Mouse (Mus musculus) layer of hippocampus, adult 18-20 months (tissue): ENCODE results near the gene Fgl2. TPM values are rescaled to one million over a fixed set of nuclear protein-coding genes. Genes with fewer than 3 reads are reported as not detected.
A peak's percentile ranks its signal among the peaks of the same experiment; 100 is the strongest.
"Not testable (repeated sequence)": the region's sequence is repeated elsewhere in the genome, so short reads cannot be mapped to it uniquely, and the experiment has no call there.

Experiments used
- DNase-seq, 2 experiments: peaks; one replicate each; pipeline ENCODE4 v3.0.0; 2022; ENCODE audit warnings: low spot score in 2 of 2
- long read RNA-seq: library from polyadenylated mRNA; stranded (forward); transcript quantifications from one replicate; pipeline ENCODE4 v2.0.0, GENCODE M21; 2021
- total RNA-seq, 2 experiments: library from RNA; stranded (reverse); gene quantifications; 2 replicates each; pipeline ENCODE4 v1.2.3; 2021

The Fgl2 gene
- total RNA-seq, result 1 to 10 TPM; 1.9 to 2.0 TPM
- long read RNA-seq, partial matches to known transcripts, result 1 of 3 reads
- long read RNA-seq, other reads (novel, unspliced or antisense), result 0 of 3 reads

GRCm38 (mm10) chr5:21372493-21373179 lies at the start of gene Fgl2:
Fgl2 (plus strand) TSS chr5:21372642.
- peak in 1 of 2 experiments; percentile 27 for DNase-seq

DNA sequence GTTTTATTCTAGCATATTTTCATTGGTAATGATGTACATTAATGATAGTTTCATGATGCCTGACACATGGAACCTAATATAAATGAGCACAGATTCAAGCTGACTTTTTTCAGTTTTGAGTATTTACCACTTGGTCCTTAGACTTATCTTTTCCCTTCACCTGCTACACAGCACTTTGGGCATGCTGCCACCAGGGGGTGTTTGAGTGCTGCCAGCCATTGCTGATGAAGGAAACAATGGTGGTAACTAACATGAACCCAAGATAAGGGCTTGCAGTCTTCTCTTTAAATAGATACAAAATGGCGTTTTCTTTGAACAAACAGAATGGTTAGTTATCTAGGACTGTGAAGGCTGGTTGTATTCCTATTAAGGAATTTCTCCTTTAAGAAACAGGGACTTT lies 45.9 kb upstream of the Fgl2 start:
- DNase-seq, result peak in 1 of 2 experiments; percentile 41

- DNase-seq, result no peak
Observed at GRCm38 (mm10) chr5:21328560-21328959, 43.9 kb upstream of the Fgl2 start.

GRCm38 (mm10) chr5:21329672-21330665 lies 42.5 kb upstream of the Fgl2 start:
- no peak for DNase-seq

DNA sequence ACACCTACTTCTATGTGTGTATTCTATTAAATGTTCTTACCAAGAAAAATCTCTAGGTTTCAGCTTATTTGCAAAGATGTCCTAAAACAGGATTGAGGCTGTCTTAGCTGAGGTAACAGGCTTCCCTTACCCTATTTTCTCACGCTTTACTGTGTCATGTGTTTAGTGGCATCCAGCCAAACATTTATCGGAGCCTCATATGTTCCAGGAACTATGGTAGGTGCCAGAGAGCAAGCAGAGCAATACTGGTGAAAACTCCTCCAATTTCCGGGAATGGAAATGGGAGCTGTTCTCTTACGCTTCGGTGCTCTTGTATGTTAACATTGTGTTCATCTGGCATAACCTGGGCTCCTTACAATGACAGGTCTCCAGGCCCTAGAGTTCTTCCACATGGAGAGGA lies 40.8 kb upstream of the Fgl2 start:
- no peak for DNase-seq

- no peak for DNase-seq
Observed at GRCm38 (mm10) chr5:21332119-21332518, 40.3 kb upstream of the Fgl2 start.

- DNase-seq, result not testable (repeated sequence)
Observed at GRCm38 (mm10) chr5:21342265-21342664, 30.2 kb upstream of the Fgl2 start.

- DNase-seq, result no peak
Observed at GRCm38 (mm10) chr5:21348366-21348765, 24.1 kb upstream of the Fgl2 start.

DNA sequence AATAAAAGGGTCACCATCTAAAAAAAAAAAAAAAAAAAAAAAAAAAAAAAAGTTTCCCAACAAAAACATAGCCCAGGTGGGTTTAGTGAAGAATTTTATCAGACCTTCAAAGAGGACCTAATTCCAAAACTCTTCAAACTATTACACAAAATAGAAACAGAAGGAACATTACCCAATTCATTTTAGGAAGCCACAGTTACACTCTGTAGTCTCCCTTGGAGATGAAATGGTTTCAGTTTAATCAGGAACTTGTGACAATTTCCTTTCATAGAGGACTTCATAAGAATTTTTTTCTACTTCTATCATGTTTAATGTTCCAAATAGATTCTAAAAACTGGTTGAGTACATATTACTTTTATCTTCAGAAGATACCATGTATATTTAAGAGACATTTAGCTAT lies 20.8 kb upstream of the Fgl2 start:
- DNase-seq, result no peak

DNA sequence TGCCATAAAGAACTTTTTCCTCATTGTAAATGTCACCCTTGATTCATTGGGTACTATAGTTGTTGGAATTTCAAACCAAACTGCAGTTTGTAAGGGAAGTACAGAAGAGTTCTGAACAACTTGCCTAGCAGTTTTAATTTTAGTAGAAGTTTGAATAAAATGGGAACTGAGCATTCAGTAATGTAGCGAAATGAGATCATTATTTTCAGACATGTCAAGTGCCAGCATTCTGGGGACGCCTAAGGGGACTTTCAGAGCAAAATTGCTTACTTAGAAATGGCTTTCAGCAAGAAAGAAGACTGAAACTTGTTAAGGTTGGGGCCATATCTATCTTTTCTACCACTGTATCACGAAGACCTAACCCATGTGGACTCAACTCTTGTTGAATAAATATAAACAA lies 13.8 kb upstream of the Fgl2 start:
- DNase-seq, result no peak

GRCm38 (mm10) chr5:21363343-21363742 lies 9.1 kb upstream of the Fgl2 start:
- DNase-seq, result no peak

DNA sequence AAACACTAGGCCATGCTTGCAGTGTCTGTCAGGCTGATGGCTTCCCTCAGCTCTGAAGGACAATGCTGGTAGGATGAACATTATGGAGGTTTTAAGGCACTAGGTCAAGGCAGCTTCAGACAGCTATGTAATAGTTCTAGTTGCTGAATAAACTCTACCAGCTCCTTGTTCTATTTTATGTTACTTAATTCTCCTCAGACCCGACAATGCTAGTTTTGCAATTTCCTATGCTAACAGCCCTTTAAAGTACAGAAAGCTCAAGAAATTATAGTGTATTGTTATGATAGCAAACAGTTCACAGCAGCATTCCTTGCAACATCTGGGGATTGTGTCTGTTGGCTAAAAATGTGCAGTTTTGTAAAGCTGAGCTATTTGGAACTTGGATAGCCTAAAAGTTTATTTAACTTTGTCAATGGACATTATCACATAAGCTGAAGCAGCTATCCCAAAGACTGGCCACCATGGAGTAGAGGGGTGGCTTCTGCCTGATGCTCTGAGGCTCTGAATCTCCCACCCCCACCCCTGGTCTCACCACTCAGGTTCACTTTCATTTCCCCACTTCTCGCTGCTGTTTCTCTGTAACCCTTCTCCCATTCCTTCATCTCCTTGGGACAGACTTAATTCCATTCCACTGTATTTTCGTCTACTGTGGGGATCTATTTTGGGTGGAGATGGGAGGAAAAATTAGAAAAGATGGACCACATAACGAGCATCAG lies 5.9 kb upstream of the Fgl2 start:
- no peak for DNase-seq

- DNase-seq, result no peak
Observed at GRCm38 (mm10) chr5:21367514-21367913, 4.9 kb upstream of the Fgl2 start.

DNA sequence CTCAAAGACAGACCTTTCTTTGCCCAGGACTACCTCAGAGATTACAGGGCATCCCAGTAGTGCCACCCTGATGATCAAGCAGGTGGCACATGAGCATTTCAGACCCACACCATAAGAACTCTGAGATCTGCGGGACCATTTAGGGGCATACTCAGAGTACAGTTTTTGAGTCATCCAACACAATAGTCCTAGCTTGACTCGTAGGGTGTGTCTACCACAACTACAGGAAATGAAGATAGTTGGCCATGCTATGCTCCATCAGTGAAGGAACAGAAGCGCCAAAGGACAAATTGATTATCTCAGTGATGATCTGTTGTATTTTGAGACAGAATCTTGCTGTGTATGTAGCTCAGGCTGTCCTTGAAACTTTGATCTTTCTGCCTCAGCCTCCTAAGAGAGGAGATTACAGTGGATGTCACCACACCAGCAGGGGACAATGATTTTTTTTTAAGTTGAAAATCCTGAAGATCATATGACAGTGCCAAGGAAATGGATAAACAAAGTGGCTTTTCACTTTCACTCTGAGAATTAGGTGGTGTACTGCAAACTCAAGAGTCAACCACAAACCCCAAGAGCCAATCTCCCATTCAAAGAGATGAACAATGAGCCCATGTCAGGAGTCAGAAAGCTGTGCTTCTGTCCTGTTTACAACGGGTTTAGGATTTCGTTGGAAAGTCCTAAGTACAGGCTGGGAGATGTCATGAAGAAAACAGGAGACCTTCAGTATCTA lies 2.1 kb upstream of the Fgl2 start:
- no peak for DNase-seq

- no peak for DNase-seq
Observed at GRCm38 (mm10) chr5:21371920-21372319, 522 bp upstream of the Fgl2 start.

DNA sequence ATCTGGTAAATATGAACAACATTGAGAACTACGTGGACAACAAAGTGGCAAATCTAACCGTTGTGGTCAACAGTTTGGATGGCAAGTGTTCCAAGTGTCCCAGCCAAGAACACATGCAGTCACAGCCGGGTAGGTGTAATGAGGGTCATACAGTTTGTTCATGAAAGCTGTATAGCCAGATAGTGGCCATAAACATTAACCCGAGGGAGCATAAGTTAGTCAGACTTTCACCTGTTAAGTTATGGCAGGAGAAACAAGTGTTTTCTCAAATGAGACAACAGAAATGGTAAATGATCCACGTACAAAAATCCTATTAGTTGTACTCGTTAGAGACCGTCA lies 707 bp downstream of the Fgl2 start:
- no peak for DNase-seq

DNA sequence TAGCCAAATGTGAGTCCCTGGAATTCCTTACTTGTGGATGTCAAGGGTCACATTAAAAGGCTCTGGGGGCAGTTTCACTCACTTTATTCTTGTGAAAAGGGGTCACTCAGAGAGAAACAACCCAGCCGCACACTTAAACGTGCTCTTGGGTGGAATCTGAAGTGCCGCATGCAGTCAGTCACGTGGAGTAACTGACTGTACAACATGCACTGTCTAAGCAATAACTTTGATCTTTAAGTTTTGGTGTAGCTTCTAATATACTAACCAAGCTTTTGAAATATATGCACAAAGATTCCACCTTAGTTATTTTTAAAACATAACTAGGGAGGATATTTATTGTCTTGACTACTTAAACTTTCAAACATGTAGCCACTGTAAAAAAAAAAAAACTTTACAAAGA lies 4.5 kb downstream of the Fgl2 start:
- DNase-seq, result no peak

- no peak for DNase-seq
Observed at GRCm38 (mm10) chr5:21378397-21378796, 6.0 kb downstream of the Fgl2 start.

DNA sequence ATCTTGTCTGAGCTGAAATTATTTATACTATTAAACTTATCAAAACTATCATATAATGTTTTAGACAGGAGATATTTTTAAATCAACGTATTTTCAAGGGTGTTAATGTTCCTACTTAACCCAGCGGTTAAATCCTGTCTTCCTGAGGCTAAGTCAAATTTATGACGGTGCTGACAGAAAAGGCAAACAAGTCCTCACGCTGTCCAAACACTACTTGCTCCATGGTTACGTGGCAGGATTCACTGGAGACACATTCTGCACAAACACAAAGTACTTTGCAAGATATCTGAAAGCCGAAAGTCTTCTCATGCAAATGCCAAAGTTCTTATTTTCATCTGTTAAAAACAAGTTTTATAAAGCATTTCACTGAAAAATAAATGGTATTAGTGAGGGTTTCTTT lies 9.5 kb downstream of the Fgl2 start:
- no peak for DNase-seq

DNA sequence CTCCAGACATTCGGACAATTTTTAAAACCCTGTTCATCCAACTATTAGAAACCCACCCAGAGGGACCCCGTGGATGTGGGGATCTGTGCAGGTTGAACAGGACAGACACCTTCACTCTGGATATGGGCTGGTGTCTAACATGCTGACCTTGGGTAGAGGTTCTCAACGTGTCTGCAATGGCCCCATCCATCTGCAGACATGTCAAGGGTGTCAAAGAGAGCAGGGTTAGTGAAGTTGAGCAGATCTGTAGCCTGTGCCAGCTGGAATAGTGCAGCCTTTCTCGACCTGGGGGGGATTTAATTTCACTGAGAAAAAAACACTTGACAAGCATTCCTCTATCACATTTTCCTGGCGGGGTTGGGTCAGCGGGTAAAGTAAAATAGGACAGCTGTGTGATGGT lies 10.2 kb downstream of the Fgl2 start:
- DNase-seq, result no peak
